Mouse (Mus musculus) ES-E14 (cell line): ENCODE results near the gene Prr5.

Source experiments
- CHD2 ChIP-seq: IDR thresholded peaks from 2 replicates; pipeline ENCODE4 v1.6.1; 2014; ENCODE audit warnings: mild to moderate bottlenecking, low read depth, low read length, inconsistent platforms
- MAFK ChIP-seq: IDR thresholded peaks from 2 replicates; pipeline ENCODE4 v1.6.1; 2014; ENCODE audit warnings: mild to moderate bottlenecking, low read depth, low read length, inconsistent platforms; ENCODE audit not compliant: insufficient read depth
- ZNF384 ChIP-seq: IDR thresholded peaks from 2 replicates; pipeline ENCODE4 v1.6.1; 2012; ENCODE audit warnings: low read depth, low read length, inconsistent platforms

GRCm38 (mm10) chr15:84682821-84683220, 13.4 kb downstream of the Prr5 start:
- TF ChIP-seq MAFK: no peak
- TF ChIP-seq ZNF384: no peak
- no peak for TF ChIP-seq CHD2
